Mouse (Mus musculus) embryo, embryonic 9.5 days (tissue): ENCODE data around the gene Nup85.

Experiments
- DNase-seq: peaks from one replicate; pipeline ENCODE4 v3.0.0-alpha.2; 2017; ENCODE audit errors: extremely low spot score

The Nup85 gene

DNA sequence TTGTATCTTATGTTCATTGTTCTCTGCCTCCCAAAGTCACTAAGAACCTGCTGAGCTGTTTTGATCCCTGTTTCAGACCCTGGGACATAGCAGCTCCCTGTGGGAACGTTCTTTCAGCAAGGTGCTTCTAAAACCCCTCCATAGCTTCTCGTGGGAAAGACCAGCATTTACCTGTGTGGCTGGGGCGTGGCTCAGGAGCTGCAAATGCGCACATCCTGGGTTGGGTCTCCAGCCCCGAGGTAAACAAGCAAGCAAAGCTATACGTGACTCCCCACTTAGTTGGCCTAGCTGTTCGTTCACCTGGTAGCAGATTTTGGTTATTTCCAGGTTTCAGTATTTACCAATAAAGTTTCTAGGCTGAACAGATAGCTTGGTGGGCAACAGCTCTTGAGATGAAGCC lies 68.0 kb downstream of the Nup85 start:
- DNase-seq: no peak

DNA sequence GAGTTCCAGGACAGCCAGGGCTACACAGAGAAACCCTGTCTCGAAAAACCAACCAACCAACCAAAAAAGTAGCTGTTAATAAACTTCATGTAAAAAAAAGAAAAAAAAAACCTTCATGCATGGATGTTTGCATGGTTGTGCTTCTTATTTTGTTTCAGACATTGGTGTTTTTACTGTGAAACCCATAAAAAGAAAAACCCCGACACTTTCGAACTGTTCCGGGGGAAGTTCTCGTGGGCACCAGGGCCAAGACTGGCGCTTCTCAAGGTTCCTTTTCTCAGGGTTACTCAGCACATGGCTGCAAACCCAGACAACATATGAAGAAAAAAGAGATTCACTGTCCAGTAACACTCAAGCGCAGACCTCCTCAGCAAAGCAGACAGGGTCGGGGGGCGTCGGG lies 68.6 kb downstream of the Nup85 start:
- no peak for DNase-seq
